Mouse (Mus musculus) cerebellum, adult 2 months (tissue): ENCODE results near the gene Nfkbil1.

Experiments used
- CTCF ChIP-seq: fragments of 200-500 bp; IDR thresholded peaks from 2 replicates; pipeline ENCODE4 v1.5.1; 2011; ENCODE audit warnings: low read depth, mild to moderate bottlenecking, control low read depth, low read length, moderate library complexity, borderline replicate concordance; ENCODE audit not compliant: insufficient read depth
- POLR2A ChIP-seq: fragments of 200-500 bp; IDR thresholded peaks from 2 replicates; pipeline ENCODE4 v1.6.1; 2011; ENCODE audit warnings: low read length, control low read depth, borderline replicate concordance; ENCODE audit not compliant: insufficient read depth

DNA sequence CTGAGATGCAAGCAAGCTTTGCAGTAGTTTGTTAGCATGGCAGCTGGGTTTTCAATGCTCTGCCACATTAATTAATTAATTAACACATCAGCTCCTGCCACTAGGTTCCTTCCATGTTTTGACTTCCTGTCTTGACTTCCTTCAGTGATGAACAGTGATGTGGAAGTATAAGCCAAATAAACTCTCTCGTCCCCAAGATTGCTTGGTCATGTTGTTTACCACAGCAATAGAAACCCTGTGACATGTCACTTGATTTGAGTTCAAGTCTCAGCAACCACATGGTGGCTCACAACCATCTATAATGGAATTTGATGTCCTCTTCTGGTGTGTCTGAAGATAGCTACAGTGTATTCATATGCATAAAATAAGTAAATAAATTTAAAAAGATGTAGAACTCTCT lies 21.8 kb upstream of the Nfkbil1 start:
- TF ChIP-seq CTCF = no peak
- no peak for TF ChIP-seq POLR2A
